10 mouse cellular contexts compared by ENCODE assay signal in genomic region chr4:125282974-125283319, GRCm38 (mm10).
A peak's percentile ranks its signal among the peaks of the same experiment; 100 is the strongest.
DNase-seq lines count a peak whose midpoint lies in the region; ATAC-seq and TF ChIP-seq lines count a peak whose summit lies in the region.
"Had no signal": no experiment of that assay in that cellular context is flagged by ENCODE, and none has a peak within 500 bp of the region (broad histone marks: within the 10 kb centered on the region; RNA-seq: fewer than 3 reads in every experiment).

No protein-coding gene starts in this region.

- no peak overlapping the region for H3K4me3 ChIP-seq in embryonic facial prominence, embryonic 11.5 days (ENCODE audit: low read depth, low read length)
- no peak overlapping the region for H3K4me3 ChIP-seq in embryonic facial prominence, embryonic 14.5 days (ENCODE audit: low read depth, low read length)
- no peak overlapping the region for H3K4me3 ChIP-seq in hindbrain, embryonic 12.5 days
- H3K4me3 ChIP-seq in midbrain, embryonic 15.5 days, result no peak overlapping the region
- no peak overlapping the region for H3K4me3 ChIP-seq in heart, adult 2 months
- H3K4me3 ChIP-seq: gastrocnemius, adult 2 months had no signal

- no peaks in the 10 kb centered on the region for H3K4me1 ChIP-seq in embryonic facial prominence, embryonic 11.5 days (ENCODE audit: control insufficient read depth, insufficient read depth, low read length)
- no peaks in the 10 kb centered on the region for H3K4me1 ChIP-seq in embryonic facial prominence, embryonic 14.5 days (ENCODE audit: control insufficient read depth, insufficient read depth, low read length)
- H3K4me1 ChIP-seq in hindbrain, embryonic 12.5 days, result peaks cover 18% of the 10 kb centered on the region
- H3K4me1 ChIP-seq in midbrain, embryonic 15.5 days, result peaks cover 17% of the 10 kb centered on the region
- no peaks in the 10 kb centered on the region for H3K4me1 ChIP-seq in heart, adult 2 months (ENCODE audit: control insufficient read depth, insufficient read depth, low read length)

- no peaks in the 10 kb centered on the region for H3K9me3 ChIP-seq in embryonic facial prominence, embryonic 11.5 days (replicated peaks; ENCODE audit: control insufficient read depth, low read length)
- no peaks in the 10 kb centered on the region for H3K9me3 ChIP-seq in embryonic facial prominence, embryonic 14.5 days (ENCODE audit: control insufficient read depth, low read length)
- H3K9me3 ChIP-seq in hindbrain, embryonic 12.5 days (replicated peaks), result no peaks in the 10 kb centered on the region
- H3K9me3 ChIP-seq in midbrain, embryonic 15.5 days, result no peaks in the 10 kb centered on the region

- H3K27ac ChIP-seq in embryonic facial prominence, embryonic 11.5 days (replicated peaks; ENCODE audit: low read depth, low read length), result no peak overlapping the region
- H3K27ac ChIP-seq in embryonic facial prominence, embryonic 14.5 days (replicated peaks; ENCODE audit: low read depth, low read length), result no peak overlapping the region
- H3K27ac ChIP-seq in hindbrain, embryonic 12.5 days, result peak overlapping the region; percentile 56
- H3K27ac ChIP-seq in midbrain, embryonic 15.5 days, result peak overlapping the region; percentile 46; the same call in 1 of the 2 replicates
- H3K27ac ChIP-seq in heart, adult 2 months, result no peak overlapping the region
- H3K27ac ChIP-seq: gastrocnemius, adult 2 months; macrophage had no signal

- H3K36me3 ChIP-seq in embryonic facial prominence, embryonic 11.5 days (replicated peaks; ENCODE audit: control insufficient read depth, insufficient read depth, low read depth, low read length), result no peaks in the 10 kb centered on the region
- H3K36me3 ChIP-seq in embryonic facial prominence, embryonic 14.5 days (ENCODE audit: control insufficient read depth, insufficient read depth, low read length), result no peaks in the 10 kb centered on the region
- no peaks in the 10 kb centered on the region for H3K36me3 ChIP-seq in hindbrain, embryonic 12.5 days
- no peaks in the 10 kb centered on the region for H3K36me3 ChIP-seq in midbrain, embryonic 15.5 days (replicated peaks)
- H3K36me3 ChIP-seq in heart, adult 2 months (ENCODE audit: control insufficient read depth, insufficient read depth, low read length), result no peaks in the 10 kb centered on the region

- intact Hi-C loops in heart, adult 2 months (cut with DNase I), result no loop called here

- peak; percentile 26 for DNase-seq in embryonic facial prominence, embryonic 11.5 days (ENCODE audit: low spot score)
- no peak for DNase-seq in embryonic facial prominence, embryonic 14.5 days (ENCODE audit: low spot score)
- no peak for DNase-seq in heart, adult 2 months
- no peak for DNase-seq in Muller cell, postnatal 12 days (ENCODE audit: inconsistent ontology term)
- no peak for DNase-seq in layer of hippocampus, postnatal 10 days (ENCODE audit: low spot score in 2 of 2)
- DNase-seq: liver, postnatal 0 days had no signal

- H3K27me3 ChIP-seq in embryonic facial prominence, embryonic 11.5 days (ENCODE audit: control insufficient read depth, insufficient read depth, low read length), result no peaks in the 10 kb centered on the region
- peaks cover 2% of the 10 kb centered on the region; the same call in 1 of the 2 replicates for H3K27me3 ChIP-seq in embryonic facial prominence, embryonic 14.5 days (replicated peaks; ENCODE audit: control insufficient read depth, insufficient read depth, low read length)
- H3K27me3 ChIP-seq in hindbrain, embryonic 12.5 days, result 0 out of 2 replicates have a peak, but pooled peaks cover 4% of the 10 kb centered on the region
- no peaks in the 10 kb centered on the region for H3K27me3 ChIP-seq in midbrain, embryonic 15.5 days (replicated peaks)
- no peaks in the 10 kb centered on the region for H3K27me3 ChIP-seq in heart, adult 2 months (ENCODE audit: control insufficient read depth, insufficient read depth, low read length)

- peak; percentile 19; the same call in 1 of the 2 replicates for ATAC-seq in embryonic facial prominence, embryonic 11.5 days (replicated peaks; ENCODE audit: insufficient number of reproducible peaks, low FRiP score, low TSS enrichment, low read depth)
- ATAC-seq in embryonic facial prominence, embryonic 14.5 days (ENCODE audit: low read depth), result no peak
- ATAC-seq in hindbrain, embryonic 12.5 days (ENCODE audit: low FRiP score), result peak; percentile 60
- ATAC-seq in midbrain, embryonic 15.5 days (replicated peaks), result peak; percentile 62; the same call in 1 of the 2 replicates
- ATAC-seq: liver, postnatal 0 days had no signal

- 14% methylated on average over 8 of the region's 8 CpGs for WGBS in embryonic facial prominence, embryonic 11.5 days
- 38% methylated on average over 8 of the region's 8 CpGs for WGBS in embryonic facial prominence, embryonic 14.5 days
- WGBS in hindbrain, embryonic 12.5 days, result 17% methylated on average over 8 of the region's 8 CpGs
- 23% methylated on average over 8 of the region's 8 CpGs for WGBS in midbrain, embryonic 15.5 days
- 32% methylated on average over 8 of the region's 8 CpGs for WGBS in heart, adult 2 months

- no peak for TF ChIP-seq EP300 in heart, adult 2 months (IDR thresholded peaks at IDR 0.05; ENCODE audit: insufficient read depth, low read depth, low read length)

- no peak for TF ChIP-seq CTCF in heart, adult 2 months (IDR thresholded peaks at IDR 0.05)

- no peak overlapping the region for H3K9ac ChIP-seq in embryonic facial prominence, embryonic 11.5 days (replicated peaks; ENCODE audit: low read length)
- no peak overlapping the region for H3K9ac ChIP-seq in embryonic facial prominence, embryonic 14.5 days (ENCODE audit: low read depth, low read length)
- no peak overlapping the region for H3K9ac ChIP-seq in hindbrain, embryonic 12.5 days
- no peak overlapping the region for H3K9ac ChIP-seq in midbrain, embryonic 15.5 days
- H3K9ac ChIP-seq in heart, adult 2 months (ENCODE audit: low read depth, low read length), result no peak overlapping the region
- H3K9ac ChIP-seq: liver, postnatal 0 days had no signal

- no peak overlapping the region for H3K4me2 ChIP-seq in embryonic facial prominence, embryonic 11.5 days (ENCODE audit: low read depth, low read length)
- H3K4me2 ChIP-seq in embryonic facial prominence, embryonic 14.5 days (ENCODE audit: low read depth, low read length), result 0 out of 2 replicates have a peak overlapping the region, but pooled peaks have one; percentile 27
- peak overlapping the region; percentile 44 for H3K4me2 ChIP-seq in hindbrain, embryonic 12.5 days (replicated peaks)
- peak overlapping the region; percentile 43; the same call in 1 of the 2 replicates for H3K4me2 ChIP-seq in midbrain, embryonic 15.5 days

- H3K79me2 ChIP-seq in heart, adult 2 months (replicated peaks; ENCODE audit: control insufficient read depth, insufficient read depth, low read length), result no peaks in the 10 kb centered on the region

- TF ChIP-seq POLR2A in heart, adult 2 months (IDR thresholded peaks at IDR 0.05; ENCODE audit: insufficient read depth, low read depth, low read length), result no peak

Comparison
In these comparisons a context has a peak if more than half of its experiments do, and no peak if none do; other contexts are left out.
1. H3K27ac ChIP-seq: peak in hindbrain, embryonic 12.5 days (single experiment) and midbrain, embryonic 15.5 days (single experiment); none in embryonic facial prominence, embryonic 11.5 days (single experiment), embryonic facial prominence, embryonic 14.5 days (single experiment) and heart, adult 2 months (single experiment).